Mouse (Mus musculus) cerebellum, adult 11 months (tissue): ENCODE data around the gene Gsdma.
"Not testable (repeated sequence)": the region's sequence is repeated elsewhere in the genome, so short reads cannot be mapped to it uniquely, and the experiment has no call there.

Experiments
- DNase-seq: peaks from one replicate; pipeline ENCODE4 v3.0.0; 2022

Gsdma gene

GRCm38 (mm10) chr11:98664091-98664490 lies at the start of gene Gsdma:
TSS of gene Gsdma (plus strand) at chr11:98664351.
- DNase-seq = no peak

- no peak for DNase-seq
Measured at GRCm38 (mm10) chr11:98620791-98621190, 43.4 kb upstream of the Gsdma start.

DNA sequence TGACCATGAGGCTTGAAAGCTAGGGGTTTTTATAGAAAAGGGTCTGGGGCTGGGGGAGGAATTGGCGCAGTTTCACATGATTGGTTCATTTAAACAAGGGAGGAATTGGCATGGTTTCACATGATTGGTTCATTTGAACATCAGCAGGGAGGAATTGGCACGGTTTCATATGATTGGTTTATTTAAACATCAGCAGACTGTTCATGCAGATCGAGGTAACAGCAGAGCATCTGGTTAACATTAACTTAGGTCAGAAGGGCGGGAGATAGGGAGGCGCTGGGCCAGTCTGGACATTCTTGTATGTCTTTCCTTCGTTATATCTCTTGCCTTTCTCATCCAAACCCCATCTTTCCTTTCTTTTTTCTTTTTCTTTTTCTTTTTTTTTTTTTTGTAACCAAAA lies 40.2 kb upstream of the Gsdma start:
- not testable (repeated sequence) for DNase-seq

DNA sequence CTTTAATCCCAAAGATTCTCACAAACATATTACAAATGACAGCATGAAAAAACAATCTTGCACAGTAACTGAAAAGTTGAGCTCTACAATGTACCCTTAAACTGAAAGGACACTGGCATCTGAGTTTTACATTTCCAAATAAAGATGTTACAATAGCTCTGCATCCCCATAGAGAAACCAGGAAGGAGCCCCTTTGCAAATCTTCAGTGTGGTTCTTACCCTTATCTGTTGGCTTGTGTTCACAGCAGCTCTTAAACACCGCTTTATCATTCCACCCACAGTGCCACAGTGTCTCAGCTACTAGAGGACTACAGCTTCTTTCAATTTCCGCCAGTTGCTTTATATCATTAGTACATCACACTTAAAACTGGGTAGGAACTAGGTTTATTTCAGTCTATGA lies 39.8 kb upstream of the Gsdma start:
- not testable (repeated sequence) for DNase-seq

DNA sequence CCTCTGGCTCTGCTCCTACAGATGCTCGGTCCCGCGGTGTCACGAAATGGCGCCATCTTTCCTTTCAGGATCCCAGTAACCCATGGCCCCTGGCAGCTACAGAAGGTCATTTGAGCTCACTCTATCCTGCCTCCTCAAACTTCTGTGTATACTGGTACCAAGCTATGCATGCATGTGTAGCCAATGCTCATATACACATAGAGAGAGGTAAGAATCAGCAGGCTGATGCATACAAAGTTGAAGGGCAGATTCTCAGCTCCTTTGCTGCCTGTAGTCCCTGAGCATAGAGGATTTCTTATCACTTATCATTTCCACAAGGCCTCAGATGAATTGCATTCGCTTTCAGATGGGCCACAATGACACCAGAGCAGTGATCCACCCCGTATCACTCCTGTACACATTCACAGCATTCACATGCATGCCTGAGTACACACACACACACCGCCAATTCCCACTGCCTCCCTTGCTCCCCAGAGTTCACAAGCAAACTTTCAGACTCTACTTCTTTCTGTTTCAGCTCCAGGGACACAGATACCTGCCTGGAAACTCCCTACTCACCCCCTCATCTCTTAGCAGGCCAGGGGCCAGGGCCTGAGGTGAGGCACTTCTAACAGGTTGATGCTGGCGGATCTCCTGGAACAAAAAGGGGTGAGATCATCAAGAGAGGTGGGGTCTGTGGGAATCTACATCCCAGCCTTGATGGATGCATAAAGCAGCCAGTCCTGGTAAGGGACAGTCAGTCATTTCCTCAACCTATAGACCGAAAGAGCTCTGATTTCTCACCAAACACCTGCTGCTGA lies 38.3 kb upstream of the Gsdma start, which contains the start of the genes Gm12355 and Gsdma3:
TSS of gene Gm12355 (minus strand) at position 51 of the 800 bp plus-strand sequence.
TSS of gene Gsdma3 (plus strand) at position 750 of the 800 bp plus-strand sequence.
- no peak for DNase-seq

- no peak for DNase-seq
Measured at GRCm38 (mm10) chr11:98628706-98629105, 35.4 kb upstream of the Gsdma start.

DNA sequence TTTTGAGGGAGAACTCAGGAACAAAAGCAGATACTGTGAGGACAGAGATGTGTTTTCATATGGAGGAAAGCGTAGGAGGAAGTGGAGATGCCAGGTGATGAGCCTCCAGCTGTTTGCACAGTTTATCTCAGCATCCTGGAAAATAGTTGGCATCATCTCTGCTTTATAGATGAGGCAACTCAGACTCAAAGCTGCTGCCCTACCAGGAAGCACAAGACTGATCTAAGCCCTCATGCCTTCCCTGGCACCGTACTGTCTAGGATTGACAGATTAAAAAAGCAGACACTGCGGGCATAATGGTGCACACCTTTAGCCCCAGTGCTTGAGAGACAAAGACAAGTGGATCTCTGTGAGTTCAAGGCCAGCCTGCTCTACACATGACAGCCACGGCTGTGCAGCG lies 33.5 kb upstream of the Gsdma start:
- no peak for DNase-seq

GRCm38 (mm10) chr11:98635312-98635970 lies 28.7 kb upstream of the Gsdma start:
- not testable (repeated sequence) for DNase-seq

GRCm38 (mm10) chr11:98637501-98637900 lies 26.6 kb upstream of the Gsdma start:
- DNase-seq = no peak

- no peak for DNase-seq
Measured at GRCm38 (mm10) chr11:98640091-98640490, 24.1 kb upstream of the Gsdma start.

GRCm38 (mm10) chr11:98644757-98645156 lies 19.4 kb upstream of the Gsdma start:
- DNase-seq = no peak

GRCm38 (mm10) chr11:98645946-98646345 lies 18.2 kb upstream of the Gsdma start:
- no peak for DNase-seq

DNA sequence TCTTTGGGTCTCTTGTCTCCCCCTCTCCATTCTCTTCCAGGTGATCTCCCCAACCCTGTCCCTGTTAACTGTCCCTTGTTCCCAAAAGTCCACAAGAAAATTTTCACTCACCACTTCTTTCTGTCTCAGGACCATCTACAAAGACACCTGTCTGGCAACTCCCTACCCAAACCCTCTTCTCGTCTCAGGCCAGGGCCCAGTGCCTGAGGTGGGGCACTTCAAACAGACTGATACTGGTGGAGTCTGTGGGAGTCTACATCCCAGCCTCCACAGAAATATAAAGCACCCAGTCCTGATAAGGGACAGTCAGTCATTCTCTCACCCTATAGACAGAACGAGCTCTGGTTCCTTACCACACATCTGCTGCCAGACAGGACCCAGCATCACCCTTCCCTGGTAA lies 17.7 kb upstream of the Gsdma start, which contains the start of gene Gsdma2:
TSS of gene Gsdma2 (plus strand) at position 301 of the 400 bp plus-strand sequence.
- no peak for DNase-seq

GRCm38 (mm10) chr11:98655076-98655475 lies 9.1 kb upstream of the Gsdma start:
- DNase-seq = not testable (repeated sequence)

DNA sequence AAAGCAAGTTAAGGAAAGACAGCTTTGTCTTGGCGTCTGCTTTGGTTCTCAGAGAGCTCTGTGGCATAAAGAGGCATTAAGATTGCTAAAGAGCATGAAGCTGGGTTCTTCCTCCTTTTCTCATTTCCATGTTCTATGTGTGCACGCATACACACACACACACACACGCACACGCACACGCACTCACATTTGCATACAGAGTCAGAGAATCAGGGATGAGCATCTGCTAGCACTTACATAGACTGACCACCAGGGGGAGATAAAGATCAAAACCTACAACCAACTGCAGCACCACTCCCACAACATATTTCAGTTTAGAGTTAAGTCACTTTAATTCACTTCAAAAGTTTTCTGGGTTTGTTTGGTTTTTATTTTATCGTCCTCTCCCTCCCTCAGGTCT lies 3.6 kb upstream of the Gsdma start:
- DNase-seq = no peak

DNA sequence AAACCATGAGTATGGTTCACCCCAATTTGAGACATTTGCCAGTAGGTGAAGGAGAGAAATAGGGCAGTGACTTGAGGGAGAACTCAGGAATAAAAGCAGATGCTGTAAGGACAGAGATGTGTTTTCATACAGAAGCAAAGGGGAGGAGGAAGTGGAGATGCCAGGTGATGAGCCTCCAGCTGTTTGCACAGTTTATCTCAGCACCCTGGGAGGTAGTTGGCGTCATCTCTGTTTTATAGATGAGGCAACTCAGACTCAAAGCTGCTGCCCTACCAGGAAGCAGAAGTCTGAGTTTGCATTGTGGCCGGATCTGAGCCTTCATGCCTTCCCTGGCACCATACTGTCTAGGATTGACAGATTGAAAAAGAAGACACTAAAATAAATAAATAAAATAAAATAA lies 4.8 kb downstream of the Gsdma start:
- DNase-seq = no peak

DNA sequence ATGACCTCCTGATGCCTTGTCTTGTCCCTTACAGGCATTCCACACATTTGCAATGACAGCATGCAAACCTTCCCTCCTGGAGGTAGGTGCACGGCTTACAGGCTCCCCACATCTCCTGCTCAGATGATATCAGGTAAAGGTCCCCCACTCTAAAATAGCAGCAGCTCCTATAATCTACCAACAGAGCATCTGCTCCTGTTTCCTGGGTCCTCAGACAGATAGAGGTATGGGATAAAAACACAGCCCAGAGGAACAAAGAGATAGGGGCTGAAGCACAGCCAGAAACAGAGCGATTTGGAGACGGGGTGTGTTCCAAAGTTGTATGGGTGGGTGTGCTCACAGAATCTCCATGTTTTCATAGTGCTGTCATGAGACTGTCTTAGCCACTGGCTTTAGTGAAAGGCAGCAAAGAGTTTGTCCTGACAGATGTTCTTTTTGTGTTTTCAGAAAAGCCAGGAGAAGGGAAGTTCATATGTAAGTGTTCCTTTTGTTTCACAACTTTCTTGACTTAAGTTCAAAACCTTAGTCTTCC lies 7.2 kb downstream of the Gsdma start:
- no peak for DNase-seq

GRCm38 (mm10) chr11:98671857-98672256 lies 7.7 kb downstream of the Gsdma start:
- DNase-seq = no peak

DNA sequence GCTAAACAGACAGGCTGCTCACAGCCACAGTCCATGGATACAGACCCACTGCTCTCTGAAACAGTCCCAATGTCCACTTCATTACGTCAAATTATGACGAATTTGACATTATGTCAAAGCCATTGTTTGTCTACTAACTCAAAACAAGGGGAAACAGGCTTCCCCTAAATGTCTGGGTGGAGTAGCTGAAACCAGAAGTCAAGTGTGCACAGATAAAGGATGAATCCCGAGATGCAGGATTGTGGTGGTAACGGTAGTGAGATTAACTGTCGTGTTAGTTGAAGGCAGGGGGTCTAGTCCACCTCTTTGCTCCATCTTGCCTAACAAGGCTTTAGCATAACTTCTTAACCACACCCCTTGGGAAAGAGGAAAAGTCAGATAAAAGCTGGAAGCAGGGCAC lies 8.3 kb downstream of the Gsdma start:
- no peak for DNase-seq

- DNase-seq = peak; percentile 54
Measured at GRCm38 (mm10) chr11:98673136-98673535, 9.0 kb downstream of the Gsdma start.

DNA sequence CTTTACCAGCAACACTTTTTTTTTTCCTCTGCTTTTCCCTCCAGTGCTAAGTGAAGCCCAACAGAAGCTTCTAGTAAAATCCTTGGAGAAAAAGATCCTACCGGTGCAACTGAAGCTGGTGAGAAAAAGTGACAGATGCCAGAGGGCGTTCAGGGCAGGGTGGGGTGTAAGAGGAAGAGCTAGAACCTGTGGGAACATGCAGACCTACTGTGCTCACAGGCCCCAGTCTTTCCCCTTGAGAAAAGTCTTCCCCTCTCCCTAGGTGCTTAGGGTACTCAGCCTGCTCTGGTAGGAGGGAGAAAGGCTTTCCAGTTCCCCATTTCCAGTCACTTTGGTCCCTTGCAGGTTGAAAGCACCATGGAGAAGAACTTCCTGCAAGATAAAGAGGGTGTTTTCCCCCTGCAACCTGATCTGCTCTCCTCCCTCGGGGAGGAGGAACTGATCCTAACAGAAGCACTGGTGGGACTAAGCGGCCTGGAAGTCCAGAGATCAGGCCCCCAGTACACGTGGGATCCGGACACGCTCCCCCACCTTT lies 11.7 kb downstream of the Gsdma start:
- no peak for DNase-seq

GRCm38 (mm10) chr11:98680023-98680422 lies 15.9 kb downstream of the Gsdma start:
- DNase-seq = no peak

DNA sequence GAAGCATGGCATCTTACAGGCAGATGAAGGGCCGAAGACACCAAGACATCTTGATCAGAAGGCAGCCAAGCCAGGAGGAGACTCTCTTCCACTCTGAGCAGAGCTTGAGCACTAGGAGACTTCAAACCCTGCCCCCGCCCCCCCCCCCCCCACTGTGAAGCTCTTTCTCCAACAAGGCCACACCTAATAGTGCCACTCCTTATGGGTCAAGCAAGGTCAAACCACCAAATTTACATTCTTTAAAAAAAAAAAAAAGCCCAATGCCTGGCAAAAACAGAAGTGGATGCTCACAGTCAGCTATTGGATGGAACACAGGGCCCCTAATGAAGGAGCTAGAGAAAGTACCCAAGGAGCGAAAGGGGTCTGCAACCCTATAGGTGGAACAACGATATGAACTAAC lies 16.4 kb downstream of the Gsdma start:
- DNase-seq = not testable (repeated sequence)

- no peak for DNase-seq
Measured at GRCm38 (mm10) chr11:98681186-98681585, 17.0 kb downstream of the Gsdma start.
